Mouse (Mus musculus) cerebellum, postnatal 25 days (tissue): ENCODE data around the gene Tcp11l2.

ENCODE experiments used
- DNase-seq, 2 experiments: peaks; one replicate each; pipeline ENCODE4 v3.0.0; 2021; ENCODE audit warnings: mixed read lengths in 2 of 2

Tcp11l2 gene

GRCm38 (mm10) chr10:84558511-84558910, 17.9 kb upstream of the Tcp11l2 start:
- DNase-seq, result no peak

DNA sequence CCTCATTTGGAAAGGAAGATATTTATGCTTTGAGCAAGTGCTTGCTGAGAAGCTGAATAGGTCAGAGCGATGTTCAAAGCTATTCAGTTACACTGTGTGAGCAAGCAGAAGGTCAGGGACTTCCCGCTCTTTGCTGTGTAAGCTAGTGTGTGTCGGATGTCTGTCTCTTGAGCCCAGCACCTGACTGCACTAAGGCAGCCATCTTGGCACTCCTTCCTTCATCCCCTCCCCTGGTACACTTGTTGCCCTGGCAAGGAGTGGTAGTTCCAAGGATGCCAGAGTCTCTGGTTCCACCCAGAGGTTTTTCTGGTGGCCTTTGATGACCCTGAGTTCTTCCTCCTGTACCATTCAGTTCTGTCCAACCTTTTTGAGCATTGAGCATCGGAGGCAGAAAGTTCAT, 16.4 kb upstream of the Tcp11l2 start:
- DNase-seq, result no peak

GRCm38 (mm10) chr10:84562121-84562520, 14.3 kb upstream of the Tcp11l2 start:
- no peak for DNase-seq

GRCm38 (mm10) chr10:84562567-84563554, 13.6 kb upstream of the Tcp11l2 start:
- DNase-seq, result peak; percentile 90

DNA sequence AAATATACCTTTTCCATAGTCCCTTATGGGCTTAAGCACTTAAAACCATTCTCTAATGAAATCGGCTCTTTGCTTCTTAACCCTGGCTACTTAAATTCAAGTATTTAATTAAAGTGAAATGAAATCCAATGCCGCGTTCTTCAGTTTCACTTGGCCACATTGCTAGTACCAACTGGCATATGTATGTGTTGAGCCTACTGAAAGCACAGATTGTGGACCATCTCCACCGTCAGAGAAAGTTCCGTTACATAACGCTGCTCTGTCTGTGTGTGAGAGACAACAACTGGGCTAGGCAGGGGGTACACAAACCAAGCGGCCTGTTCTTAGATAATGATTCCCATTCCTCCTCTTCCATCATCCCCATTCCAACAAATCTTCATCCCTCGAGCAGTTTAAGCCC, 12.0 kb upstream of the Tcp11l2 start:
- DNase-seq, result no peak

DNA sequence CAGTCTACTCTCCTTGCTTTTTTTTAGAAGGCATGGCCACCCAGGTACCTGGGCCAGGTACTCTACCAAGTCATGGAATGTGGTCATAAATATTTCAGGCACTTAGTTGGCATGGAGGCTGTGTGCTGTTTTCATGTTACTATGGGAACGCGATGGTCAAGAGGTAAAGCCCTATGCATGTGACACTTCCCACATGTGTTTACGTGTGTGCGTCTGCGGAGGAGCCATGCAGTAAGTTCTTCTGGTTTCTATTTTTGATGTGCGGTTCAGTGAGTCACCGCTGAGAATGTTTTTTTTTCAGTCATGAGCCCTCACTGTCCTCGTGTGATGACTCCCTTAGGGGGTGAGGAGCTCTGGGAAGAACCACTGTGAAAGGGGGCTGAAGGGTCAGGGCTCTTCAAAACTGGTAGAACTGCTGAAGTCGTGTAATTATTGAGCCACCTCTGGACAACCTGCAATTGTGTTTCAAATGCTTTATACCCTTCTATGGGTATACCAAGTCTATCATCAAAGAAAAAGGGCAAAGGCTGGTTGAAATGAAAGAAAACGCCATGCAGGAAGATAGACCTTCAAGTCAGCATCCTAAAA, 5.3 kb upstream of the Tcp11l2 start:
- no peak for DNase-seq

DNA sequence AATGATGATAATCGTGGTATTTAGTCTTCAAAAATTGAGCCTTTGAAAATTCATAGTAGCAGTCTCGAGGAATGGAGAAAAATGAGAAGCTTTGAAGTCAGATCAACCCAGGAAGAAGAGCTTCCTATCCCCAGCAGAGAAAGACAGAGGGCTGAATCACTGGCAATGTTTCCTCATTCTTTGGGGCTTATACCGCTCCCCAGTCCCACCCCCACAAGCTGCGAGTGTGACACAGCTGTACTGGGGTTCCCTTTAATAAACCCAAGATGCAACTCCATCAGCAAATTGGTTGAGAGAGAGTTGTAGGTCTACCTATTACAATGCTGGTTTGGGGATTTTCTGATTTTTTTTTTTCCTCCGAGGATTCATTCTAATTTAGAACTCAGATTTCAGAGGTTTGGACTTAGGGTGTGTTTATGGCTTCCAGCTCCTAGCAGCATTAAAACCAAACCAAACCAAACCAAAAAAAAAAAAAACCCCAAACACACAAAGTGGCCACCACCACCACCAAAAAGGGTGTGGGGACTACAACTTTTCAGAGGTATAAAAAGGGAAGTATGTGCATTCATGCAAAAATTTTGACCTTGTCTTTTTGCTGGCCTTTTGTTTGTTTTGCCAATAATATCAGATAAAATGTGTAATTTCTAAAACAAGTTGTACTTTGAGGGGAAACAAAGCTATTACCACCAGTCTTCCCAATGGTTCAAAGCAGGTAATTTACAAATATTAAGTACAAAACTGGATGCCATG, 2.6 kb upstream of the Tcp11l2 start:
- no peak for DNase-seq

GRCm38 (mm10) chr10:84576029-84576394, 414 bp upstream of the Tcp11l2 start:
- DNase-seq, result no peak

DNA sequence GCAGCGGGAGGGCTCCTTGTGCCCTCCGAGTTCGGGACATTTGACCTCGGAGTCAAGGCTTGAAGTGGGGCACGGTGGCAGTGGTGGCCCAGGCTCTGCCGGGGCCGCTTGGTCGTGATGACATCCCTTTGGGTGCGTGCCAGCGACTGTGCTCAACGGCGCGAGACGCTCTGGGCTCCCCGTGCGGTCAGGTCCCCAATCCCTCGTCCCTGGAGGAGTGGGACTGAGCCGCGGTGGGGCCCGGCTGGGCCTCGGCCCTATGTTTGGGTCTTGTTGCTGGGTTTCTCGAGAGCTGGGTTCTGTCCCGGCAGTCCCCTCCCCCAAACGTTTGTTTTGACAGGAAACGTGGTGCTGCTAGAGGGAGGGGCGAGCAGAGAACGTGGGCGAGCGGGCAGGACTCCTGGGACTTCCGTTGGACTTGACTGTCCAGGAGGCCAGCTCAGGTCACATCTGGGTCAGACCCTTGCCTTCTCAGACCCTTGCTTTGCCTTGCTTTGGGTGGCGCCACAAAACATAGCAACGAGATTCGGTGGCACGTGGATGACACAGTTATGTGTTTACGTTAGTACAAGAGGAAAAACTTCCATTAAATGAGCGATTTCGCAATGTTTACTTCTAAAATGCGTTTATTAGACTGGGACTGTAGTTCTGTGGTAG, 773 bp downstream of the Tcp11l2 start:
- peak; percentile 81 to 86 for DNase-seq

- no peak for DNase-seq
These were observed 2.3 kb downstream of the Tcp11l2 start for GRCm38 (mm10) chr10:84578738-84579137.

GRCm38 (mm10) chr10:84579527-84579926, 3.1 kb downstream of the Tcp11l2 start:
- DNase-seq, result no peak

- no peak for DNase-seq
These were observed 4.8 kb downstream of the Tcp11l2 start for GRCm38 (mm10) chr10:84581191-84581590.

DNA sequence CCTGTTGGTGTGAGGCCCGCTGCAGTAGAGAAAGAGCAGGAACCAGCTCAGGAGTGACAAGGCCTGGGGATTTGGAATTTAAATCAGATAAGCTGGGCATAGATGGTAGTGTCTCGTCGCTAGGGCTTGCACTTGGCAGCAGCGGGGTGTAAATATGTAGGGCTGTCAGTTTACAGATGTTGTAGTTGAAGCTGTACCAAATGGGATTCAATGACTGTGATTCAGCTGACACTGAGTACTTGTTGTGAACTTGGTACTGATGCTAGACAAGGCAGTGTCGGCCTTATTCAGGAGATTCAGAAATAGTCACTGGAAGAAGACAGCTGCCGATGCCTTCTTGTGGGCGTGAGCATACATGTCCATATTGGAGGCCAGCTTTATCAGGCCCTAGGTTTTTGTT, 5.8 kb downstream of the Tcp11l2 start:
- DNase-seq, result no peak

- DNase-seq, result no peak
These were observed 8.2 kb downstream of the Tcp11l2 start for GRCm38 (mm10) chr10:84584451-84585293.

DNA sequence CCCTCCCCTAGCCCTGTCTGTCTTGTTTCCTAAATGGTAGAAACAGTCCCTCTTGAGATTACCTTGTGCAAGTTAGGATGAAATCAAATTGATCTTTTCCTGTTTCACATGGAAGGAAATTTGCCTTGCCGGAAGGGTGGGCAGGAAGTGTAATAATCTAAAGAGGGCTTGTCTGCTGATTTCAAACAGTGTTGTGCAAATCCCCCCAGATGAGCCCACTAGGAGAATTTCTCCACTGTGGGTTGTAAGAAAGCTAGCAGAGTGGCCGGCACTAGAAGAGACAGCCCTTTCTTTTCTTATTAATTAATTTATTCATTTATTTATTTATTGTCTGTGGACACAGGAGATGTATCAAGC, 8.8 kb downstream of the Tcp11l2 start:
- DNase-seq, result no peak

- DNase-seq, result no peak
These were observed 14.5 kb downstream of the Tcp11l2 start for GRCm38 (mm10) chr10:84590956-84591355.

- no peak for DNase-seq
These were observed 15.3 kb downstream of the Tcp11l2 start for GRCm38 (mm10) chr10:84591640-84592148.

DNA sequence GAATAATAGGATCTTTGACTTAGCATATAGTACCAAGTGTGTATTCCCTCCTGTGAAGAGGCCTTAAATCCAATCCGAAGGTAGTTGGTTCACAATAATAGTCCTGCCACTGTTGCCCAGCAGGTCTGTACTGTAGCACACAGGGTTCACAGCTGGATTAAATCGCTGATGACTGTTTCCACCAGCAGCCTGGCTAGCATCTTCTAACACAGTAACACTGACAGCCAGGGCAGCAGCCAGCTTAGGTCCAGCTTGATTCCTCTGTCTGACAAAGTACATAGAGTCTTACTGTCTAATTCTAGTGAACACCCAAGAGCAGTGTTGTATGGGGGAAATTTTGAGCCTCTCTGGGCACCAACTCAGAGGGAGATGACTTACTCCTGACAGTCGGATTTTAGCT, 16.3 kb downstream of the Tcp11l2 start:
- no peak for DNase-seq

- no peak for DNase-seq
These were observed 20.8 kb downstream of the Tcp11l2 start for GRCm38 (mm10) chr10:84597127-84597785.

- no peak for DNase-seq
These were observed 21.7 kb downstream of the Tcp11l2 start for GRCm38 (mm10) chr10:84598172-84598571.

DNA sequence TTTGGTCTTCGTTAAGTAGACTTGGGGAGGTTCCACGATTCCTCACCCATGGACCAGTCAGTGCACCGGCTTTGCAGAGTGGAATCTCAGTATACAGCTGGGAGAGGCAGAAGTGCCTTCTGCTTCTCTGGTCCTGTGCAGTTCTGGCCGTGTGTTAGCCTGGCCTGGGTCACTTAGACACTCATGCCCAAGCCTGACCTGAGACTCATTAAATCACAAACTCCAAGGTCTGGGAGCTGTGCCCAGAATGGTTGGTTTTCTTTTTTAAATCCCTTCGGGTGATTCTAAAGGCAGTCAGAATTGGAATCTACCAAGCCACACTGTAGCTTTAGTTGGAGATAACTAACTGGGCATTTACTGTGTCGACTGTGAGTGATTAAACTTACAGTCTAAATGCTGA, 23.7 kb downstream of the Tcp11l2 start:
- DNase-seq, result no peak
